Mouse (Mus musculus) CH12.LX (cell line): ENCODE results near the gene Dcun1d4. TPM values are rescaled to one million over a fixed set of nuclear protein-coding genes. Genes with fewer than 3 reads are reported as not detected.

Experiments used
- DNase-seq: peaks from one replicate; pipeline ENCODE4 v3.0.0-alpha.2; 2013; ENCODE audit errors: extremely low read depth
- H3K27ac ChIP-seq: 2 replicates; pipeline ENCODE4 v1.5.1; 2012; ENCODE audit warnings: low read depth, mild to moderate bottlenecking, control low read depth, moderate library complexity; ENCODE audit not compliant: insufficient read depth
- H3K27me3 ChIP-seq: replicated peaks from 2 replicates; pipeline ENCODE3; 2012; ENCODE audit warnings: inconsistent platforms
- H3K36me3 ChIP-seq, 2 experiments: replicated peaks in 1 of 2; 2 replicates each; pipeline versions ENCODE3 to v1.6.1; 2012; ENCODE audit warnings: inconsistent platforms in 1 of 2, low read length in 1 of 2, mild to moderate bottlenecking in 1 of 2, mixed read lengths in 1 of 2, moderate library complexity in 1 of 2; ENCODE audit not compliant: control insufficient read depth in 1 of 2, insufficient read depth in 1 of 2
- H3K4me1 ChIP-seq, 2 experiments: 2 replicates each; pipeline ENCODE4 v1.6.1; 2012; ENCODE audit warnings: inconsistent platforms in 1 of 2, moderate library complexity in 1 of 2; ENCODE audit not compliant: insufficient read depth in 2 of 2, control insufficient read depth in 1 of 2
- H3K4me2 ChIP-seq: 2 replicates; pipeline ENCODE4 v1.6.1; 2012; ENCODE audit warnings: low read depth, mild to moderate bottlenecking, control low read depth; ENCODE audit not compliant: poor library complexity, insufficient read depth, severe bottlenecking
- H3K4me3 ChIP-seq, 3 experiments: fragments of 150-350 bp in 1 of 3; sonication (generic) in 1 of 3; replicated peaks in 1 of 3; 2 replicates each; pipeline versions ENCODE3 to v1.5.1; 2011 to 2012; ENCODE audit warnings: low read depth in 2 of 3, low read length in 2 of 3, mild to moderate bottlenecking in 2 of 3, moderate library complexity in 2 of 3, control low read depth in 1 of 3, improper control_type of control experiment in 1 of 3, inconsistent platforms in 1 of 3, mixed read lengths in 1 of 3; ENCODE audit not compliant: poor library complexity in 1 of 3
- H3K79me2 ChIP-seq: replicated peaks from 2 replicates; pipeline ENCODE4 v1.6.1; 2012; ENCODE audit warnings: mild to moderate bottlenecking, moderate library complexity; ENCODE audit not compliant: control insufficient read depth, poor library complexity, insufficient read depth, severe bottlenecking; ENCODE audit errors: extremely low read depth
- H3K9ac ChIP-seq: 2 replicates; pipeline ENCODE4 v1.6.1; 2012; ENCODE audit warnings: low read depth, mild to moderate bottlenecking, control low read depth, moderate library complexity; ENCODE audit not compliant: insufficient read depth
- H3K9me3 ChIP-seq: replicated peaks from 2 replicates; pipeline ENCODE3; 2012; ENCODE audit warnings: low read length, inconsistent platforms, mixed read lengths
- BHLHE40 ChIP-seq: IDR thresholded peaks from 2 replicates; pipeline ENCODE4 v1.6.1; 2011; ENCODE audit warnings: mild to moderate bottlenecking, low read depth, low read length, improper control_type of control experiment
- CHD1 ChIP-seq: IDR thresholded peaks from 2 replicates; pipeline ENCODE4 v1.6.1; 2012; ENCODE audit warnings: low read depth, low read length, improper control_type of control experiment, inconsistent platforms
- E2F4 ChIP-seq: IDR thresholded peaks from 2 replicates; pipeline ENCODE4 v1.6.1; 2011; ENCODE audit warnings: low read depth, low read length, improper control_type of control experiment; ENCODE audit not compliant: insufficient replicate concordance
- ELF1 ChIP-seq: IDR thresholded peaks from 2 replicates; pipeline ENCODE4 v1.6.1; 2014; ENCODE audit warnings: low read depth, mild to moderate bottlenecking, inconsistent platforms, low read length, improper control_type of control experiment
- EP300 ChIP-seq: IDR thresholded peaks from 2 replicates; pipeline ENCODE4 v1.6.1; 2011; ENCODE audit warnings: low read length, improper control_type of control experiment
- ETS1 ChIP-seq: conservative IDR thresholded peaks from 2 replicates; pipeline ENCODE4 v1.6.1; 2012; ENCODE audit warnings: low read depth, mild to moderate bottlenecking, inconsistent platforms, low read length, improper control_type of control experiment, moderate library complexity
- IRF4 ChIP-seq: IDR thresholded peaks from 2 replicates; pipeline ENCODE4 v1.6.1; 2014; ENCODE audit warnings: low read depth, mild to moderate bottlenecking, inconsistent platforms, low read length, improper control_type of control experiment
- JUND ChIP-seq: conservative IDR thresholded peaks from 2 replicates; pipeline ENCODE4 v1.6.1; 2011; ENCODE audit warnings: low read depth, low read length, improper control_type of control experiment
- KAT2A ChIP-seq: IDR thresholded peaks from 2 replicates; pipeline ENCODE4 v1.6.1; 2012; ENCODE audit warnings: low read length, improper control_type of control experiment, inconsistent platforms; ENCODE audit not compliant: insufficient replicate concordance
- MAX ChIP-seq: IDR thresholded peaks from 2 replicates; pipeline ENCODE4 v1.6.1; 2011; ENCODE audit warnings: low read length, improper control_type of control experiment
- MAZ ChIP-seq: IDR thresholded peaks from 2 replicates; pipeline ENCODE4 v1.6.1; 2012; ENCODE audit warnings: low read depth, mild to moderate bottlenecking, inconsistent platforms, low read length, improper control_type of control experiment, moderate library complexity
- MEF2A ChIP-seq: IDR thresholded peaks from 2 replicates; pipeline ENCODE4 v1.6.1; 2014; ENCODE audit warnings: low read depth, mild to moderate bottlenecking, inconsistent platforms, low read length, improper control_type of control experiment, borderline replicate concordance
- NELFE ChIP-seq: IDR thresholded peaks from 2 replicates; pipeline ENCODE4 v1.6.1; 2011; ENCODE audit warnings: low read depth, low read length, improper control_type of control experiment
- NRF1 ChIP-seq: IDR thresholded peaks from 2 replicates; pipeline ENCODE4 v1.6.1; 2014; ENCODE audit warnings: low read depth, mild to moderate bottlenecking, inconsistent platforms, low read length, improper control_type of control experiment, moderate library complexity
- PAX5 ChIP-seq: IDR thresholded peaks from 2 replicates; pipeline ENCODE4 v1.6.1; 2012; ENCODE audit warnings: low read length, inconsistent platforms, mixed read lengths
- POLR2A ChIP-seq: IDR thresholded peaks from 2 replicates; pipeline ENCODE4 v1.6.1; 2011; ENCODE audit warnings: low read depth, mild to moderate bottlenecking, improper control_type of control experiment, low read length
- POLR2AphosphoS2 ChIP-seq: IDR thresholded peaks from 2 replicates; pipeline ENCODE4 v1.6.1; 2011; ENCODE audit warnings: low read depth, low read length, improper control_type of control experiment
- RAD21 ChIP-seq: IDR thresholded peaks from 2 replicates; pipeline ENCODE4 v1.6.1; 2011; ENCODE audit warnings: low read depth, mild to moderate bottlenecking, low read length, improper control_type of control experiment, moderate library complexity
- SMC3 ChIP-seq: IDR thresholded peaks from 2 replicates; pipeline ENCODE4 v1.6.1; 2011; ENCODE audit warnings: low read depth, low read length, improper control_type of control experiment
- TBP ChIP-seq: conservative IDR thresholded peaks from 2 replicates; pipeline ENCODE4 v1.6.1; 2011; ENCODE audit warnings: low read depth, low read length, improper control_type of control experiment
- TCF12 ChIP-seq: IDR thresholded peaks from 2 replicates; pipeline ENCODE4 v1.6.1; 2014; ENCODE audit warnings: low read depth, mild to moderate bottlenecking, inconsistent platforms, low read length, improper control_type of control experiment
- USF2 ChIP-seq: conservative IDR thresholded peaks from 2 replicates; pipeline ENCODE4 v1.6.1; 2011; ENCODE audit warnings: low read depth, low read length, improper control_type of control experiment
- ZC3H11A ChIP-seq: IDR thresholded peaks from 2 replicates; pipeline ENCODE4 v1.6.1; 2012; ENCODE audit warnings: low read depth, mild to moderate bottlenecking, inconsistent platforms, low read length, improper control_type of control experiment
- ZKSCAN1 ChIP-seq: IDR thresholded peaks from 2 replicates; pipeline ENCODE4 v1.6.1; 2012; ENCODE audit warnings: low read depth, inconsistent platforms, low read length, improper control_type of control experiment, borderline replicate concordance
- ZMIZ1 ChIP-seq: IDR thresholded peaks from 2 replicates; pipeline ENCODE4 v1.6.1; 2012; ENCODE audit warnings: low read depth, mild to moderate bottlenecking, inconsistent platforms, low read length, improper control_type of control experiment
- ZNF384 ChIP-seq: IDR thresholded peaks from 2 replicates; pipeline ENCODE4 v1.6.1; 2012; ENCODE audit warnings: low read depth, low read length, improper control_type of control experiment, inconsistent platforms
- dilution Hi-C: fragments of 300-500 bp; cut with MboI; formaldehyde crosslinking; loops from 2 replicates; pipeline ENCODE4 v1.14.3; 2020; ENCODE audit warnings: low sequenced_read_pairs; ENCODE audit not compliant: extremely low pct_unique_long_range_greater_than_20kb, extremely low pct_ligation_motif_present
- in situ Hi-C: fragments of 300-500 bp; cut with MboI; formaldehyde crosslinking; loops from 3 replicates; pipeline ENCODE4 v1.14.3; 2019; ENCODE audit warnings: low sequenced_read_pairs, low pct_ligation_motif_present, low pct_unique_long_range_greater_than_20kb, mixed read lengths
- polyA plus RNA-seq: library from polyadenylated mRNA; unstranded; fragments of >175 nt; gene quantifications from 2 replicates; pipeline ENCODE4 v1.2.1, GENCODE M21; 2012; ENCODE audit warnings: low read depth; ENCODE audit not compliant: insufficient read length
- total RNA-seq, 2 experiments: library from RNA; depleted of rRNA; stranded (reverse); fragments of 300-350 nt in 1 of 2; fragments of >200 nt in 1 of 2; gene quantifications; 2 replicates each; pipeline ENCODE4 v1.2.3; 2012 to 2014

Gene Dcun1d4
- total and polyA plus RNA-seq, 3 experiments, result 1.4 to 3.9 (median 1.7) TPM

GRCm38 (mm10) chr5:73599991-73600390, 119.2 kb downstream of the Dcun1d4 start:
- Histone ChIP-seq H3K4me2 (no peak overlapping the region), H3K9ac (no peak overlapping the region), H3K9me3 (no peaks in the 10 kb centered on the region), H3K27me3 (no peaks in the 10 kb centered on the region), H3K79me2 (no peaks in the 10 kb centered on the region), H3K36me3 (no peaks in the 10 kb centered on the region), H3K27ac (no peak overlapping the region), H3K4me1 (peaks cover 6 to 8% of the 10 kb centered on the region in 2 experiments; a peak in 3 of 4 replicates), H3K4me3 (no peak overlapping the region)
- dilution Hi-C loops (no loop called here), in situ Hi-C loops (no loop called here)
- no peak for DNase-seq
- no peak for TF ChIP-seq EP300
- no peak for TF ChIP-seq MEF2A
- TF ChIP-seq E2F4, result no peak
- no peak for TF ChIP-seq ZKSCAN1
- no peak for TF ChIP-seq ZNF384
- TF ChIP-seq CHD1, result no peak
- TF ChIP-seq NELFE, result no peak
- no peak for TF ChIP-seq SMC3
- no peak for TF ChIP-seq ETS1
- no peak for TF ChIP-seq USF2
- TF ChIP-seq RAD21, result no peak
- no peak for TF ChIP-seq TCF12
- TF ChIP-seq BHLHE40, result no peak
- no peak for TF ChIP-seq TBP
- TF ChIP-seq ZC3H11A, result no peak
- TF ChIP-seq KAT2A, result no peak
- TF ChIP-seq JUND, result no peak

- DNase-seq, result no peak
- TF ChIP-seq KAT2A, result no peak
- TF ChIP-seq NRF1, result no peak
- no peak for TF ChIP-seq RAD21
- no peak for TF ChIP-seq SMC3
- no peak for TF ChIP-seq MEF2A
- no peak for TF ChIP-seq TBP
- no peak for TF ChIP-seq ZC3H11A
- no peak for TF ChIP-seq PAX5
- no peak for TF ChIP-seq E2F4
- TF ChIP-seq USF2, result no peak
- TF ChIP-seq MAX, result no peak
- no peak for TF ChIP-seq BHLHE40
- TF ChIP-seq MAZ, result no peak
- TF ChIP-seq ELF1, result no peak
- no peak for TF ChIP-seq IRF4
- TF ChIP-seq TCF12, result no peak
- no peak for TF ChIP-seq JUND
- no peak for TF ChIP-seq POLR2A
- TF ChIP-seq ZMIZ1, result no peak
- no peak for TF ChIP-seq POLR2AphosphoS2
- Histone ChIP-seq H3K4me2 (no peak overlapping the region), H3K4me3 (no peak overlapping the region), H3K9ac (no peak overlapping the region), H3K27ac (no peak overlapping the region), H3K4me1 (peaks cover 6 to 8% of the 10 kb centered on the region in 2 experiments; a peak in 3 of 4 replicates), H3K27me3 (no peaks in the 10 kb centered on the region), H3K79me2 (no peaks in the 10 kb centered on the region), H3K36me3 (no peaks in the 10 kb centered on the region), H3K9me3 (no peaks in the 10 kb centered on the region)
- dilution Hi-C loops, result no loop called here
- in situ Hi-C loops, result no loop called here
These were observed 120.6 kb downstream of the Dcun1d4 start for GRCm38 (mm10) chr5:73601361-73601763.
